Mouse (Mus musculus): ENCODE results near the gene Glud1. TPM values are rescaled to one million over a fixed set of nuclear protein-coding genes. Genes with fewer than 3 reads are reported as not detected.
"Not testable (repeated sequence)": the region's sequence is repeated elsewhere in the genome, so short reads cannot be mapped to it uniquely, and the experiment has no call there.

The Glud1 gene
- polyA plus RNA-seq, 1 experiment: 115 TPM

DNA sequence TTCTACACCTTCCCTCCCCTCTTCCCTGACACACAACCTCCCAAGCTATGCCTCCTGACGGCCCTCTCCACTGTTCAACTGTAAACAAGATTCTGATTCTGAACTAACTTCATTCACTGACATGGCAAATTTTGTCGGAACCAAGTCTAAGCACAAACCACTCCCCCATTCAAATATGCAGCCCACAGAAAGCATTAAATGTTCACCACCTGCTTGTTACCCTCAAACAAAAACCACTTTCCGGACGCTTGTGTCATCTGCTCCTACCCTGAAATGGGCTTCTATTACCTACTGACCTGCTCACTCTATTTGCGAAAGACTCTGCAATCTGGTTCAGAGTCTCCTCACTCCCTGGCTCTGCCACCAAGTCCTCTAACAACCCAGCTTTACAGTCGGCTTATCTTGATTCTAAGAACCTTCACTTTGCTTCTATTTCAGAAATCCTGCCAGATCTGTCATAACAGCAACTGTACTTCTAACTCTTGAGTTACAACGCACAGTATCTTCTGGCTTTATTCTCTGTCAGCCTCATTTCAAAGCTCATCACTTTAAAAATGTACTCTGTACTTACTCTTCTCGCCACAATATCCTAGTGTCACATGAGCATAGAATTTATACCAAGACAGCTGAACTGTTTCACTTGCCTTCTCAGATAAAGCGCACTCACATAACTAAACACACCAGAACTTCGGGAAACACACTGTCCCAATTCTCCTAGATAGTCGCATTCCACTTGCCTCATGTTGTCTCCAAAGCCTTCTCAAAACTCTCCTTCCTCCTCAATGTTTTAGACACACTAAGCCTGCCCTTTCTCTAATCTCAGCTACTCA, 11.4 kb upstream of the Glud1 start:
- Histone ChIP-seq H3K4me3 (ENCODE audit: insufficient read depth, low read depth, low read length) (no peak overlapping the region), H3K4me1 (ENCODE audit: control insufficient read depth, insufficient read depth, insufficient read length, low read length) (peaks cover 6% of the 10 kb centered on the region), H3K27ac (replicated peaks; ENCODE audit: low read depth, low read length) (peak overlapping the region; percentile 34)

DNA sequence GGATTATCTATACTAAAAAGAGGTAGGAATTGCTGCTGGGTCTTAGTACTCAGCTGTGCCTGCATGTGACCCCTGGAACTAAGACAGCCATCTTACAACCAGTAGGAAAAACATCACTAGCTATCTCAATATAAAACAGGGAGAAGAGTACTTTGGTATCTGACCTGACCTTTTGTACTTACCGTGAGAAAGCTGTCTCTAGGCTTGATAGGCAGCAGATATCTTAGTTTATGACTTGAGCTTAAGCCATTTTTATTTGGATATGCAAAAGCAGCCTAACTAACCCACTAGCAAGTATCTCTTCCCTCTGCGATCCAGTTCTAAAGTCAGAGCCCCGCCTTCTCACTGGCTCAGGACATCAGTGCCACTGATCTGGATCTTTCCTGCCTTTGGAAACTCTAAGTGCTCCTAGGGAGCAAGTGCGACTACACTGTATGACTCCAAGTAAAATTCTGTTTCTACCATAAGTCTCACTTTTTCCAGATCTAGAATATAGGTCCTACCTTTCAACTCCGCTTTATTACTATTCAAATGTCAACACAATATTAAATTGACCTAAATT, 7.8 kb upstream of the Glud1 start:
- Histone ChIP-seq H3K27ac (replicated peaks; ENCODE audit: low read depth, low read length) (no peak overlapping the region), H3K4me3 (ENCODE audit: insufficient read depth, low read depth, low read length) (no peak overlapping the region), H3K4me1 (ENCODE audit: control insufficient read depth, insufficient read depth, insufficient read length, low read length) (peaks cover 6% of the 10 kb centered on the region)

- no peak overlapping the region for H3K4me3 ChIP-seq (ENCODE audit: insufficient read depth, low read depth, low read length)
- peaks cover 6% of the 10 kb centered on the region for H3K4me1 ChIP-seq (ENCODE audit: control insufficient read depth, insufficient read depth, insufficient read length, low read length)
- H3K27ac ChIP-seq (replicated peaks; ENCODE audit: low read depth, low read length): no peak overlapping the region
These were observed 7.3 kb upstream of the Glud1 start for GRCm38 (mm10) chr14:34303265-34303680.

- no peak overlapping the region for H3K4me3 ChIP-seq (ENCODE audit: insufficient read depth, low read depth, low read length)
- H3K4me1 ChIP-seq (ENCODE audit: control insufficient read depth, insufficient read depth, insufficient read length, low read length): peaks cover 2% of the 10 kb centered on the region; the same call in 1 of the 2 replicates
- H3K27ac ChIP-seq (replicated peaks; ENCODE audit: low read depth, low read length): no peak overlapping the region
These were observed 1.3 kb upstream of the Glud1 start for GRCm38 (mm10) chr14:34309266-34309665.

GRCm38 (mm10) chr14:34309907-34310233, 657 bp upstream of the Glud1 start:
- Histone ChIP-seq H3K4me1 (ENCODE audit: control insufficient read depth, insufficient read depth, insufficient read length, low read length) (peaks cover 2% of the 10 kb centered on the region; the same call in 1 of the 2 replicates), H3K4me3 (ENCODE audit: insufficient read depth, low read depth, low read length) (peak overlapping the region; percentile 82), H3K27ac (replicated peaks; ENCODE audit: low read depth, low read length) (peak overlapping the region; percentile 93)

GRCm38 (mm10) chr14:34311021-34311631, 599 bp downstream of the Glud1 start:
- peaks cover 2% of the 10 kb centered on the region; the same call in 1 of the 2 replicates for H3K4me1 ChIP-seq (ENCODE audit: control insufficient read depth, insufficient read depth, insufficient read length, low read length)
- H3K4me3 ChIP-seq (ENCODE audit: insufficient read depth, low read depth, low read length): peak overlapping the region; percentile 85
- H3K27ac ChIP-seq (replicated peaks; ENCODE audit: low read depth, low read length): peak overlapping the region; percentile 49

- H3K4me1 ChIP-seq (ENCODE audit: control insufficient read depth, insufficient read depth, insufficient read length, low read length): peaks cover 2% of the 10 kb centered on the region; the same call in 1 of the 2 replicates
- no peak overlapping the region for H3K27ac ChIP-seq (replicated peaks; ENCODE audit: low read depth, low read length)
- H3K4me3 ChIP-seq (ENCODE audit: insufficient read depth, low read depth, low read length): peak overlapping the region; percentile 85
These were observed 1.2 kb downstream of the Glud1 start for GRCm38 (mm10) chr14:34311691-34312090.

GRCm38 (mm10) chr14:34312339-34313048, 2.0 kb downstream of the Glud1 start:
- H3K4me1 ChIP-seq (ENCODE audit: control insufficient read depth, insufficient read depth, insufficient read length, low read length): peaks cover 2% of the 10 kb centered on the region; the same call in 1 of the 2 replicates
- no peak overlapping the region for H3K27ac ChIP-seq (replicated peaks; ENCODE audit: low read depth, low read length)
- H3K4me3 ChIP-seq (ENCODE audit: insufficient read depth, low read depth, low read length): peak overlapping the region; percentile 36

DNA sequence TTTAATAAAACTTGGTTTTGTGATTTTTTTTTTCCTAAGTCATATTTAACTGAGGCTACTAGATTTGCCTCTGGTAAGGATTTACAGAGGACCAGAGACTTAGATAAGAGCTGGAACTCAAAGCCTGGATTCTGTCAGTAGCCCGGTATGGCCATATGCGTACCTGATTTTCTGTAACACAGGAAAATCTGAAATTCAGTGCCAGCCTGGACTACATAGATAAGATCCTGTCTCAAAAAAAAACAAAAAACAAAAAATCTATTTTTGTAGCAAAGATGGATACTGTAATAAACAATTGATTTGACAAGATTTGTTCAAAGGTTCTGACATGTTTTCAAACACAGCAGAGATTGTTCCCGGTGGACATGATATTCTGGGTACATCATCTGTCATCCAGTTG, 3.1 kb downstream of the Glud1 start:
- Histone ChIP-seq H3K4me3 (ENCODE audit: insufficient read depth, low read depth, low read length) (no peak overlapping the region), H3K4me1 (ENCODE audit: control insufficient read depth, insufficient read depth, insufficient read length, low read length) (peaks cover 2% of the 10 kb centered on the region; the same call in 1 of the 2 replicates), H3K27ac (replicated peaks; ENCODE audit: low read depth, low read length) (no peak overlapping the region)

GRCm38 (mm10) chr14:34314383-34314782, 3.9 kb downstream of the Glud1 start:
- H3K27ac ChIP-seq (replicated peaks; ENCODE audit: low read depth, low read length); H3K4me1 ChIP-seq (ENCODE audit: control insufficient read depth, insufficient read depth, insufficient read length, low read length); H3K4me3 ChIP-seq (ENCODE audit: insufficient read depth, low read depth, low read length): not testable (repeated sequence)

GRCm38 (mm10) chr14:34314796-34315195, 4.3 kb downstream of the Glud1 start:
- no peak overlapping the region for H3K4me3 ChIP-seq (ENCODE audit: insufficient read depth, low read depth, low read length)
- peaks cover 2% of the 10 kb centered on the region; the same call in 1 of the 2 replicates for H3K4me1 ChIP-seq (ENCODE audit: control insufficient read depth, insufficient read depth, insufficient read length, low read length)
- H3K27ac ChIP-seq (replicated peaks; ENCODE audit: low read depth, low read length): no peak overlapping the region

GRCm38 (mm10) chr14:34316346-34316745, 5.8 kb downstream of the Glud1 start:
- H3K4me1 ChIP-seq (ENCODE audit: control insufficient read depth, insufficient read depth, insufficient read length, low read length): peaks cover 2% of the 10 kb centered on the region; the same call in 1 of the 2 replicates
- no peak overlapping the region for H3K4me3 ChIP-seq (ENCODE audit: insufficient read depth, low read depth, low read length)
- H3K27ac ChIP-seq (replicated peaks; ENCODE audit: low read depth, low read length): no peak overlapping the region

DNA sequence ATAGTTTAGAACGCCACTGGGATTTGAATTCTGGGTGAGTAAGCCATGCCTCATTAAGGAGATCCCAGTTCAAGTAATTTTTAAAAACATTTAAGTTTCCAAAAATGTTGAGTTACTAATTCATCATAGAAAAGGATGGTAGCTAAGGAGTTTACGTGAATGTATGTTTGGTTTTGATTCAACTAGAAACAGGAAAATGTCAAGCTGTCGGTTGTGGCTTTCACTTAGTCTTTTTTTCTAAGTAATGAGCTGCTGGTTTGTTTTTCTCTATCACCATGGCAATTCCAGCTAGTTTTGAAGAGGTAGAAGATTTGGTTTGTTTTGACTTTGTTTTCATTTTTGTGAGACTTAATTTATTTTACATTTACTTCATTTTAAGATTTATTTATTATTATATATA, 6.9 kb downstream of the Glud1 start:
- Histone ChIP-seq H3K27ac (replicated peaks; ENCODE audit: low read depth, low read length) (no peak overlapping the region), H3K4me1 (ENCODE audit: control insufficient read depth, insufficient read depth, insufficient read length, low read length) (peaks cover 2% of the 10 kb centered on the region; the same call in 1 of the 2 replicates), H3K4me3 (ENCODE audit: insufficient read depth, low read depth, low read length) (no peak overlapping the region)

GRCm38 (mm10) chr14:34318113-34318512, 7.6 kb downstream of the Glud1 start:
- Histone ChIP-seq H3K4me3 (ENCODE audit: insufficient read depth, low read depth, low read length) (no peak overlapping the region), H3K27ac (replicated peaks; ENCODE audit: low read depth, low read length) (no peak overlapping the region)

GRCm38 (mm10) chr14:34323576-34324085, 13.1 kb downstream of the Glud1 start:
- no peaks in the 10 kb centered on the region for H3K4me1 ChIP-seq (ENCODE audit: control insufficient read depth, insufficient read depth, insufficient read length, low read length)
- H3K27ac ChIP-seq (replicated peaks; ENCODE audit: low read depth, low read length): no peak overlapping the region
- no peak overlapping the region for H3K4me3 ChIP-seq (ENCODE audit: insufficient read depth, low read depth, low read length)

More at GRCm38 (mm10) chr14:34318113-34318512, 7.6 kb downstream of the Glud1 start:
- H3K4me1 ChIP-seq (ENCODE audit: control insufficient read depth, insufficient read depth, insufficient read length, low read length): peaks cover 2% of the 10 kb centered on the region; the same call in 1 of the 2 replicates

Measured in brown adipose tissue, adult 24 weeks (tissue).